ENCODE assay signal across 8 mouse cellular contexts in the genomic region with DNA sequence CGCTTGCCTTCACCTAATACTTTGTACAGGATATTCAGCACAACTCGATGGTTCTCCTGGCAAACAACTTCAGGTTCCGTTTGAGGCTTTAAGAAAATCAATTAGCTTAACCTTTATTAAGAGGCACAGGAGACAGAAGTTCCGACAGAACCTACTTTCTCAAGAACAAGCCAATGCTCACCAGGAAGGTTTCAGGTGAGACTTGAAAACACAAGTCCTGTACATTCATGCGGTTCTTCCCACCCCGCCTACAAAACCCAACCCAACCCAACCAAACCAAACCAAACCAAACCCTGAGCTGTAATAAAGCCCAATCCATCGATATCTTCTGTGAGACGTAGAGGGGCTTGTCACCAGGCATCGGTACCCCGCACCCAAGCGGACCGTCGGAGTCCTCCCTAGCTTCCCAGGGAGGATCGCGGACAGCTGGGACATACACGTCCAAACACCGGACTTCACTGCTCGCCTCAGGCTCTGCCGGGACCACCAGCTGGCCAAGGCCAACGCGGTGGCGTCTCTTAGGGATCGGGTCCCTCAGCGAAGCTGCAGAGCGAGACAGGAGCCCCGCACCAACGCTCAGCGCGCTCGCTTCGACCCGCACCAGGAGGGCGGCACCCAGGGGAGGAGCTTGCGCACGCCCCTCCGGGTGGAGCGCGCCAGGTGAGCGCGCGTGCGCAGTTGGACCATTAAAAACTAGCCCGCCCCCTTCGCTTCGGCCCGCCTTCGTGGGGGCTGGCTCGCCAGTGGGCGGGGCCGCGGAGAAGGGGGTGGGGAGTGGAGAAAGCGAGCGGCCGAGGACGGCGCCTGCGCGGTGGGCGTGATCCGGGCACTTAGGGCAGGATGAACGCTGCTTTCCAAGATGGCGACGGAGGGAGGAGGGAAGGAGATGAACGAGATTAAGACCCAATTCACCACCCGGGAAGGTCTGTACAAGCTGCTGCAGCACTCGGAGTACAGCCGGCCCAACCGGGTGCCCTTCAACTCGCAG. TPM values are rescaled to one million over a fixed set of nuclear protein-coding genes. Genes with fewer than 3 reads are reported as not detected.
DNase-seq lines count a peak whose midpoint lies in the region; ATAC-seq and TF ChIP-seq lines count a peak whose summit lies in the region.

A gene (plus strand): TSS at position 775 of the 988 bp plus-strand sequence.

- H3K4me3 ChIP-seq in G1E (ENCODE audit: low read depth, low read length), result peak within 1 kb of the TSS; percentile 94
- peak within 1 kb of the TSS; percentile 94 for H3K4me3 ChIP-seq in forebrain, postnatal 0 days (ENCODE audit: low read depth, low read length)
- H3K4me3 ChIP-seq in lung, embryonic 15.5 days, result peak within 1 kb of the TSS; percentile 94

- peaks cover 16% of the 10 kb centered on the region for H3K36me3 ChIP-seq in G1E (replicated peaks)
- H3K36me3 ChIP-seq in forebrain, postnatal 0 days (ENCODE audit: insufficient read depth), result no peaks in the 10 kb centered on the region
- H3K36me3 ChIP-seq in lung, embryonic 15.5 days, result peaks cover 5% of the 10 kb centered on the region; the same call in 1 of the 2 replicates

- peak within 1 kb of the TSS; percentile 88 for H3K9ac ChIP-seq in forebrain, postnatal 0 days
- peak within 1 kb of the TSS; percentile 95 for H3K9ac ChIP-seq in lung, embryonic 15.5 days

- ATAC-seq in G1E (ENCODE audit: extremely low read depth, insufficient number of reproducible peaks, low FRiP score, poor library complexity, severe bottlenecking), result peak; percentile 89
- peak; percentile 96 for ATAC-seq in forebrain, postnatal 0 days
- ATAC-seq in lung, embryonic 15.5 days (ENCODE audit: borderline replicate concordance, extremely low read depth, low FRiP score, low TSS enrichment), result peak; percentile 97

- 2% methylated on average over 69 of the region's 69 CpGs for WGBS in forebrain, postnatal 0 days
- under 1% methylated on average over 62 of the region's 69 CpGs for WGBS in lung, embryonic 15.5 days

- peaks cover 14% of the 10 kb centered on the region for H3K27me3 ChIP-seq in G1E (ENCODE audit: insufficient read depth, low read length)
- H3K27me3 ChIP-seq in forebrain, postnatal 0 days (ENCODE audit: insufficient read depth, low read length), result no peaks in the 10 kb centered on the region
- H3K27me3 ChIP-seq in lung, embryonic 15.5 days, result peaks cover 11% of the 10 kb centered on the region; the same call in 1 of the 2 replicates

- peak; percentile 98 for DNase-seq in G1E (ENCODE audit: low spot score)
- peak; percentile 98 to 100 for DNase-seq in cerebellum, adult 18-20 months
- DNase-seq in forebrain, postnatal 0 days, result peak; percentile 99
- peak; percentile 99 for DNase-seq in heart, postnatal 4 days
- DNase-seq in layer of hippocampus, adult 8-10 months (ENCODE audit: low spot score in 2 of 2), result peak; percentile 94 to 97
- DNase-seq in ovary, adult 18-20 months (ENCODE audit: low spot score), result peak; percentile 95
- peak; percentile 97 for DNase-seq in thymus, postnatal 0 days (ENCODE audit: low spot score)

- peak within 1 kb of the TSS; percentile 90 for H3K27ac ChIP-seq in forebrain, postnatal 0 days (ENCODE audit: low read depth, low read length)
- peak within 1 kb of the TSS; percentile 86 for H3K27ac ChIP-seq in lung, embryonic 15.5 days

- peak within 1 kb of the TSS; percentile 68 for H3K4me2 ChIP-seq in forebrain, postnatal 0 days (ENCODE audit: low read depth)
- H3K4me2 ChIP-seq in lung, embryonic 15.5 days, result peak within 1 kb of the TSS; percentile 75

- no peaks in the 10 kb centered on the region for H3K9me3 ChIP-seq in G1E (replicated peaks)
- H3K9me3 ChIP-seq in forebrain, postnatal 0 days (ENCODE audit: low read length), result no peaks in the 10 kb centered on the region
- no peaks in the 10 kb centered on the region for H3K9me3 ChIP-seq in lung, embryonic 15.5 days

- TF ChIP-seq CTCF in G1E (IDR thresholded peaks at IDR 0.05; ENCODE audit: low read depth, low read length), result no peak
- no peak for TF ChIP-seq CTCF in forebrain, postnatal 0 days (IDR thresholded peaks at IDR 0.05; ENCODE audit: low read depth)

- H3K4me1 ChIP-seq in G1E (ENCODE audit: insufficient read depth, low read depth, low read length), result peaks cover 25% of the 10 kb centered on the region
- H3K4me1 ChIP-seq in forebrain, postnatal 0 days (ENCODE audit: insufficient read depth), result peaks cover 7% of the 10 kb centered on the region
- peaks cover 19% of the 10 kb centered on the region for H3K4me1 ChIP-seq in lung, embryonic 15.5 days

RNA-seq across cellular contexts. Expression of the gene that starts here (rescaled TPM):
- total RNA-seq in G1E (2014; fragmentation: Nextera tagmentation) (28.5 and 36.9 TPM in 2 replicates), G1E (2017) (47.1 and 47.7 TPM in 2 replicates)
- polyA plus RNA-seq in G1E (2012), result 8.1 and 16.4 TPM in 2 replicates
- total RNA-seq in forebrain, postnatal 0 days (2014; rRNA removed), result 33.3 and 40.3 TPM in 2 replicates
- polyA plus RNA-seq in forebrain, postnatal 0 days (2015; fragmentation: Nextera tagmentation; extraction: Ambion mirVana), result 12.3 and 17.0 TPM in 2 replicates
- total RNA-seq in heart, postnatal 4 days (2021), result 10 to 100 TPM; 33.7 to 35.2 TPM
- 10 to 100 TPM; 44.8 to 62.6 (median 50.4) TPM for total RNA-seq in layer of hippocampus, adult 8-10 months (2022)
- 21.3 and 23.5 TPM in 2 replicates for polyA plus RNA-seq in lung, embryonic 15.5 days (2015; fragmentation: Nextera tagmentation; extraction: Ambion mirVana)
- polyA plus RNA-seq in thymus, postnatal 0 days (2015; fragmentation: Nextera tagmentation; extraction: Ambion mirVana), result 22.3 and 24.8 TPM in 2 replicates

Comparison
In these comparisons a context has a peak if more than half of its experiments do, and no peak if none do; other contexts are left out.
1. Peak in every context shown above with its lines: DNase-seq, ATAC-seq, H3K4me3 ChIP-seq and H3K27ac ChIP-seq.